Mouse (Mus musculus) CH12.LX (cell line): Measurements from ENCODE around the gene Snrnp48. TPM values are rescaled to one million over a fixed set of nuclear protein-coding genes. Genes with fewer than 3 reads are reported as not detected.

Source experiments
- DNase-seq: peaks from one replicate; pipeline ENCODE4 v3.0.0-alpha.2; 2013; ENCODE audit errors: extremely low read depth
- H3K27ac ChIP-seq: 2 replicates; pipeline ENCODE4 v1.5.1; 2012; ENCODE audit warnings: low read depth, mild to moderate bottlenecking, control low read depth, moderate library complexity; ENCODE audit not compliant: insufficient read depth
- H3K27me3 ChIP-seq: replicated peaks from 2 replicates; pipeline ENCODE3; 2012; ENCODE audit warnings: inconsistent platforms
- H3K36me3 ChIP-seq, 2 experiments: replicated peaks in 1 of 2; 2 replicates each; pipeline versions ENCODE3 to v1.6.1; 2012; ENCODE audit warnings: inconsistent platforms in 1 of 2, low read length in 1 of 2, mild to moderate bottlenecking in 1 of 2, mixed read lengths in 1 of 2, moderate library complexity in 1 of 2; ENCODE audit not compliant: control insufficient read depth in 1 of 2, insufficient read depth in 1 of 2
- H3K4me1 ChIP-seq, 2 experiments: 2 replicates each; pipeline ENCODE4 v1.6.1; 2012; ENCODE audit warnings: inconsistent platforms in 1 of 2, moderate library complexity in 1 of 2; ENCODE audit not compliant: insufficient read depth in 2 of 2, control insufficient read depth in 1 of 2
- H3K4me2 ChIP-seq: 2 replicates; pipeline ENCODE4 v1.6.1; 2012; ENCODE audit warnings: low read depth, mild to moderate bottlenecking, control low read depth; ENCODE audit not compliant: poor library complexity, insufficient read depth, severe bottlenecking
- H3K4me3 ChIP-seq, 3 experiments: fragments of 150-350 bp in 1 of 3; sonication (generic) in 1 of 3; replicated peaks in 1 of 3; 2 replicates each; pipeline versions ENCODE3 to v1.5.1; 2011 to 2012; ENCODE audit warnings: low read depth in 2 of 3, low read length in 2 of 3, mild to moderate bottlenecking in 2 of 3, moderate library complexity in 2 of 3, control low read depth in 1 of 3, improper control_type of control experiment in 1 of 3, inconsistent platforms in 1 of 3, mixed read lengths in 1 of 3; ENCODE audit not compliant: poor library complexity in 1 of 3
- H3K79me2 ChIP-seq: replicated peaks from 2 replicates; pipeline ENCODE4 v1.6.1; 2012; ENCODE audit warnings: mild to moderate bottlenecking, moderate library complexity; ENCODE audit not compliant: control insufficient read depth, poor library complexity, insufficient read depth, severe bottlenecking; ENCODE audit errors: extremely low read depth
- H3K9ac ChIP-seq: 2 replicates; pipeline ENCODE4 v1.6.1; 2012; ENCODE audit warnings: low read depth, mild to moderate bottlenecking, control low read depth, moderate library complexity; ENCODE audit not compliant: insufficient read depth
- H3K9me3 ChIP-seq: replicated peaks from 2 replicates; pipeline ENCODE3; 2012; ENCODE audit warnings: low read length, inconsistent platforms, mixed read lengths
- BHLHE40 ChIP-seq: IDR thresholded peaks from 2 replicates; pipeline ENCODE4 v1.6.1; 2011; ENCODE audit warnings: mild to moderate bottlenecking, low read depth, low read length, improper control_type of control experiment
- CHD2 ChIP-seq: IDR thresholded peaks from 2 replicates; pipeline ENCODE4 v1.6.1; 2011; ENCODE audit warnings: low read length, improper control_type of control experiment
- ELF1 ChIP-seq: IDR thresholded peaks from 2 replicates; pipeline ENCODE4 v1.6.1; 2014; ENCODE audit warnings: low read depth, mild to moderate bottlenecking, inconsistent platforms, low read length, improper control_type of control experiment
- EP300 ChIP-seq: IDR thresholded peaks from 2 replicates; pipeline ENCODE4 v1.6.1; 2011; ENCODE audit warnings: low read length, improper control_type of control experiment
- ETS1 ChIP-seq: conservative IDR thresholded peaks from 2 replicates; pipeline ENCODE4 v1.6.1; 2012; ENCODE audit warnings: low read depth, mild to moderate bottlenecking, inconsistent platforms, low read length, improper control_type of control experiment, moderate library complexity
- GABPA ChIP-seq: IDR thresholded peaks from 2 replicates; pipeline ENCODE4 v1.6.1; 2012; ENCODE audit warnings: low read depth, low read length, improper control_type of control experiment, inconsistent platforms; ENCODE audit not compliant: insufficient replicate concordance
- KAT2A ChIP-seq: IDR thresholded peaks from 2 replicates; pipeline ENCODE4 v1.6.1; 2012; ENCODE audit warnings: low read length, improper control_type of control experiment, inconsistent platforms; ENCODE audit not compliant: insufficient replicate concordance
- MAFK ChIP-seq: IDR thresholded peaks from 2 replicates; pipeline ENCODE4 v1.6.1; 2011; ENCODE audit warnings: low read length, improper control_type of control experiment; ENCODE audit not compliant: insufficient replicate concordance
- MEF2A ChIP-seq: IDR thresholded peaks from 2 replicates; pipeline ENCODE4 v1.6.1; 2014; ENCODE audit warnings: low read depth, mild to moderate bottlenecking, inconsistent platforms, low read length, improper control_type of control experiment, borderline replicate concordance
- MXI1 ChIP-seq: IDR thresholded peaks from 2 replicates; pipeline ENCODE4 v1.6.1; 2011; ENCODE audit warnings: mild to moderate bottlenecking, low read depth, low read length, improper control_type of control experiment
- MYC ChIP-seq: IDR thresholded peaks from 2 replicates; pipeline ENCODE4 v1.6.1; 2011; ENCODE audit warnings: low read depth, mild to moderate bottlenecking, improper control_type of control experiment, low read length
- NELFE ChIP-seq: IDR thresholded peaks from 2 replicates; pipeline ENCODE4 v1.6.1; 2011; ENCODE audit warnings: low read depth, low read length, improper control_type of control experiment
- NRF1 ChIP-seq: IDR thresholded peaks from 2 replicates; pipeline ENCODE4 v1.6.1; 2014; ENCODE audit warnings: low read depth, mild to moderate bottlenecking, inconsistent platforms, low read length, improper control_type of control experiment, moderate library complexity
- POLR2A ChIP-seq: IDR thresholded peaks from 2 replicates; pipeline ENCODE4 v1.6.1; 2011; ENCODE audit warnings: low read depth, mild to moderate bottlenecking, improper control_type of control experiment, low read length
- RCOR1 ChIP-seq: conservative IDR thresholded peaks from 2 replicates; pipeline ENCODE4 v1.6.1; 2012; ENCODE audit warnings: low read depth, mild to moderate bottlenecking, inconsistent platforms, low read length, improper control_type of control experiment
- SMC3 ChIP-seq: IDR thresholded peaks from 2 replicates; pipeline ENCODE4 v1.6.1; 2011; ENCODE audit warnings: low read depth, low read length, improper control_type of control experiment
- TBP ChIP-seq: conservative IDR thresholded peaks from 2 replicates; pipeline ENCODE4 v1.6.1; 2011; ENCODE audit warnings: low read depth, low read length, improper control_type of control experiment
- USF2 ChIP-seq: conservative IDR thresholded peaks from 2 replicates; pipeline ENCODE4 v1.6.1; 2011; ENCODE audit warnings: low read depth, low read length, improper control_type of control experiment
- ZKSCAN1 ChIP-seq: IDR thresholded peaks from 2 replicates; pipeline ENCODE4 v1.6.1; 2012; ENCODE audit warnings: low read depth, inconsistent platforms, low read length, improper control_type of control experiment, borderline replicate concordance
- dilution Hi-C: fragments of 300-500 bp; cut with MboI; formaldehyde crosslinking; loops from 2 replicates; pipeline ENCODE4 v1.14.3; 2020; ENCODE audit warnings: low sequenced_read_pairs; ENCODE audit not compliant: extremely low pct_unique_long_range_greater_than_20kb, extremely low pct_ligation_motif_present
- in situ Hi-C: fragments of 300-500 bp; cut with MboI; formaldehyde crosslinking; loops from 3 replicates; pipeline ENCODE4 v1.14.3; 2019; ENCODE audit warnings: low sequenced_read_pairs, low pct_ligation_motif_present, low pct_unique_long_range_greater_than_20kb, mixed read lengths
- polyA plus RNA-seq: library from polyadenylated mRNA; unstranded; fragments of >175 nt; gene quantifications from 2 replicates; pipeline ENCODE4 v1.2.1, GENCODE M21; 2012; ENCODE audit warnings: low read depth; ENCODE audit not compliant: insufficient read length
- total RNA-seq, 2 experiments: library from RNA; depleted of rRNA; stranded (reverse); fragments of 300-350 nt in 1 of 2; fragments of >200 nt in 1 of 2; gene quantifications; 2 replicates each; pipeline ENCODE4 v1.2.3; 2012 to 2014

Gene Snrnp48
- total and polyA plus RNA-seq, 3 experiments, result 42.4 to 103 (median 52.8) TPM

- Histone ChIP-seq H3K4me2 (no peak overlapping the region), H3K9ac (no peak overlapping the region), H3K36me3 (no peaks in the 10 kb centered on the region), H3K79me2 (no peaks in the 10 kb centered on the region), H3K9me3 (peaks cover 2% of the 10 kb centered on the region), H3K4me1 (peaks cover 0 to 5% of the 10 kb centered on the region in 2 experiments; a peak in 2 of 4 replicates), H3K27me3 (peaks cover 5% of the 10 kb centered on the region), H3K4me3 (no peak overlapping the region), H3K27ac (no peak overlapping the region)
- in situ Hi-C loops (loop anchor here (10.0 kb wide), 1 partner anchor 129 kb away; no protein-coding TSS in a partner anchor), dilution Hi-C loops (no loop called here)
- DNase-seq, result no peak
- TF ChIP-seq KAT2A, result no peak
- TF ChIP-seq GABPA, result no peak
- no peak for TF ChIP-seq ELF1
- no peak for TF ChIP-seq MXI1
- TF ChIP-seq TBP, result no peak
- TF ChIP-seq CHD2, result no peak
- no peak for TF ChIP-seq BHLHE40
- TF ChIP-seq MAFK, result no peak
- no peak for TF ChIP-seq ETS1
- no peak for TF ChIP-seq EP300
- no peak for TF ChIP-seq MYC
- TF ChIP-seq NRF1, result no peak
- no peak for TF ChIP-seq NELFE
- no peak for TF ChIP-seq USF2
- no peak for TF ChIP-seq ZKSCAN1
- TF ChIP-seq SMC3, result no peak
Observed at GRCm38 (mm10) chr13:38193406-38193805, 11.3 kb upstream of the Snrnp48 start.

- Histone ChIP-seq H3K9me3 (no peaks in the 10 kb centered on the region), H3K27ac (no peak overlapping the region), H3K27me3 (no peaks in the 10 kb centered on the region), H3K79me2 (peaks cover 15% of the 10 kb centered on the region), H3K36me3 (no peaks in the 10 kb centered on the region), H3K4me1 (peaks cover 0 to 7% of the 10 kb centered on the region in 2 experiments; a peak in 2 of 4 replicates), H3K4me3 (no peak overlapping the region), H3K9ac (no peak overlapping the region), H3K4me2 (no peak overlapping the region)
- in situ Hi-C loops, result loop anchor here (25.0 kb wide), 1 partner anchor 386 kb away; no protein-coding TSS in a partner anchor
- dilution Hi-C loops, result no loop called here
- no peak for DNase-seq
- TF ChIP-seq MEF2A, result no peak
- no peak for TF ChIP-seq MYC
- no peak for TF ChIP-seq POLR2A
- no peak for TF ChIP-seq ZKSCAN1
- no peak for TF ChIP-seq NRF1
- no peak for TF ChIP-seq MAFK
- TF ChIP-seq RCOR1, result no peak
- TF ChIP-seq BHLHE40, result no peak
- no peak for TF ChIP-seq GABPA
Observed at GRCm38 (mm10) chr13:38201413-38201812, 3.3 kb upstream of the Snrnp48 start.
